Mouse (Mus musculus) adrenal gland, postnatal 10 days (tissue): Measurements from ENCODE around the gene Wdr31. TPM values are rescaled to one million over a fixed set of nuclear protein-coding genes. Genes with fewer than 3 reads are reported as not detected.

Experiments used
- DNase-seq: peaks from one replicate; pipeline ENCODE4 v3.0.0; 2021; ENCODE audit warnings: mixed read lengths
- total RNA-seq, 2 experiments: library from RNA; stranded (reverse); gene quantifications; 2 replicates each; pipeline ENCODE4 v1.2.3; 2021

The Wdr31 gene
- total RNA-seq, 2 experiments from 2014 or later = 2.4 to 3.7 TPM

- no peak for DNase-seq
Measured at GRCm38 (mm10) chr4:62440544-62440943, 30.2 kb downstream of the Wdr31 start.

- no peak for DNase-seq
Measured at GRCm38 (mm10) chr4:62439793-62440192, 30.9 kb downstream of the Wdr31 start.

- no peak for DNase-seq
Measured at GRCm38 (mm10) chr4:62437871-62438270, 32.8 kb downstream of the Wdr31 start.

GRCm38 (mm10) chr4:62437256-62437778, 33.4 kb downstream of the Wdr31 start:
- DNase-seq = no peak

GRCm38 (mm10) chr4:62435081-62435480, 35.6 kb downstream of the Wdr31 start, which contains the start of gene Rnf183:
Gene Rnf183, minus strand, starts transcription at chr4:62435252.
- no peak for DNase-seq

GRCm38 (mm10) chr4:62433939-62434870, 36.5 kb downstream of the Wdr31 start:
- no peak for DNase-seq

- no peak for DNase-seq
Measured at GRCm38 (mm10) chr4:62431522-62431921, 39.2 kb downstream of the Wdr31 start.

GRCm38 (mm10) chr4:62430678-62431077, 40.0 kb downstream of the Wdr31 start:
- no peak for DNase-seq

GRCm38 (mm10) chr4:62429616-62430015, 41.1 kb downstream of the Wdr31 start:
- DNase-seq = no peak

GRCm38 (mm10) chr4:62427978-62428758, 42.5 kb downstream of the Wdr31 start:
- DNase-seq = peak; percentile 8

GRCm38 (mm10) chr4:62425891-62426290, 44.8 kb downstream of the Wdr31 start:
- no peak for DNase-seq

- no peak for DNase-seq
Measured at GRCm38 (mm10) chr4:62419091-62419490, 51.6 kb downstream of the Wdr31 start.

- DNase-seq = no peak
Measured at GRCm38 (mm10) chr4:62418448-62418847, 52.2 kb downstream of the Wdr31 start.

GRCm38 (mm10) chr4:62411606-62412005, 59.1 kb downstream of the Wdr31 start:
- DNase-seq = peak; percentile 62

GRCm38 (mm10) chr4:62410325-62410724, 60.4 kb downstream of the Wdr31 start:
- DNase-seq = no peak

GRCm38 (mm10) chr4:62409615-62410014, 61.1 kb downstream of the Wdr31 start:
- DNase-seq = no peak

- DNase-seq = peak; percentile 96
Measured at GRCm38 (mm10) chr4:62408601-62409282, 62.0 kb downstream of the Wdr31 start, which contains the start of the genes Cdc26 and Prpf4. Gene Cdc26, minus strand, starts transcription at chr4:62408642. Gene Prpf4, plus strand, starts transcription at chr4:62408797.

GRCm38 (mm10) chr4:62407730-62408582, 62.7 kb downstream of the Wdr31 start:
- DNase-seq = peak; percentile 71

GRCm38 (mm10) chr4:62406133-62406532, 64.6 kb downstream of the Wdr31 start:
- DNase-seq = no peak

GRCm38 (mm10) chr4:62398956-62399355, 71.7 kb downstream of the Wdr31 start:
- peak; percentile 46 for DNase-seq
